Mouse (Mus musculus) C2C12 (cell line): ENCODE data around the gene Pten.

ENCODE experiments used
- CTCF ChIP-seq: IDR thresholded peaks from one replicate; pipeline ENCODE4 v1.5.1; 2011; ENCODE audit not compliant: control insufficient read depth, insufficient read depth, insufficient read length
- FOSL1 ChIP-seq: IDR thresholded peaks from one replicate; pipeline ENCODE4 v1.8.0; 2011; ENCODE audit warnings: mild to moderate bottlenecking, low read length; ENCODE audit not compliant: poor library complexity, insufficient read depth, severe bottlenecking
- MYOG ChIP-seq: IDR thresholded peaks from one replicate; pipeline ENCODE4 v1.6.1; 2011; ENCODE audit not compliant: control insufficient read depth, insufficient read length; ENCODE audit errors: extremely low read depth
- USF1 ChIP-seq: IDR thresholded peaks from one replicate; pipeline ENCODE4 v1.6.1; 2011; ENCODE audit warnings: low read depth, mild to moderate bottlenecking, control low read depth, moderate library complexity

DNA sequence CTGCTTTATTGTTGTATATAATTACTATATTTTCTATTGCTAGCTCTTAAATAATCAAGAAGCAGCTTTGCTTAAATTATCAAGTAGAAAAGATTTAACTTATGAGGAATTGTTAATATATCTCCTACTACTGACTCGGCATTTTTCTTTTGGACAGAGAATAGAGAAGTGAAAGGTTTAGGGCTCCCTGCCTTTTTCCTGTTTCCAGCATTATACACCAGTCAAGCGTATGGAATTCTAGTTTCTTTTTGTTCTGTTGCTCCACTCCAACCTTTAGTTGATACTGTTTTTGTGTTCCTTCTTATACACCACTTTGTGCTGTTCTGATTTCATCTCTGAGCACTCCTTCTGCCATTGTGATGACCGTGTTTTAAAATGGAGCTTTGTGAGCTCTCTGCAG lies 32.2 kb downstream of the Pten start:
- TF ChIP-seq CTCF (no peak), MYOG (no peak), USF1 (no peak), FOSL1 (no peak)
